Mouse (Mus musculus): ENCODE results near the gene Cacna1g. TPM values are rescaled to one million over a fixed set of nuclear protein-coding genes. Genes with fewer than 3 reads are reported as not detected.

Cacna1g gene
- polyA plus RNA-seq (2015; fragmentation: Nextera tagmentation; extraction: Ambion mirVana) = 10.2 and 10.3 TPM in 2 replicates

DNA sequence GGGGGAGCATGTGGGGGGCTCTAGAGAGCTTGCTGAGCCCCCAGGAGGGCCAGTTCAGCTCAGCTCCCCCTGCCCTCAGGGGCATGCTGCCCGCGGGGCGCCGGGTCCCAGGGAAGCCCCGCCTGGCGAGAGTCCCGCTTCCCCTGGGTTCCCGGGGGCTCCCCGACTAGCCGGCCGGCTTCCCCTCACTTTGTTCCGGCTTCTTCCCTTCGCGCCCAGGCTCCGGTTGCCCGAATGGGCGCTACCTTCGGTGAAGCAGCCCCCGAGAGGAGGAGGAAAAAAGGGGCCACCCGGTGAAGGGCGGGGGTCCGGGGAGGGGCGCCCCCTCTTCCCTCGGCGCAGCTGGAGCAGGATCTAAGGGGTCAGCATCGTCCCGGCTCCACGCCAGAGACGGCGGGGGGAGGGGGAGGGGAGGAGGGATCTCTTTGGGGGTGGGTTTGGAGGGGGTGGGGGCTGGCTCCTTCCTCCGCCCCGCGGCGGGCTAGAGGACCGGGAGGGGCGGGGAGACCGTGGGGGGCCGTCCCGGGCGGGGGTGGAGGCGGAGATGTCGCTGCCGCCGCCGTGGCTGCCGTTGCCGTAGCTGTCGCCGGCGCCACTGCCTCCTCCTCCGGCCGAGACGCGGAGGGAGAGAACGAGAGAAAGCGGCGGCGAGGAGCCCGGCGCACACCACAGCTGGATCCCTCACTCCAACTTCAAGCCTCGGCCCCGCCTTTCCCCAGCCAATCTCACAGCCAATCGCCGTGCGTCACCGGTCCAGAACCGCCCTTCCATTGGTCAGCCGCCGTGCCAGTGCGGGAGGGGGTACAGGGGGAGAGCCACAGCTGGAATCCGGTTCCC lies at the start of gene Cacna1g:
TSS of gene Cacna1g (minus strand) at position 492 of the 837 bp plus-strand sequence.
- peak within 1 kb of the TSS; percentile 77 for H3K4me3 ChIP-seq (ENCODE audit: low read length)
- H3K36me3 ChIP-seq (ENCODE audit: insufficient read depth, low read length) = no peaks in the 10 kb centered on the region
- H3K9me3 ChIP-seq (ENCODE audit: low read length) = no peaks in the 10 kb centered on the region
- H3K4me2 ChIP-seq (replicated peaks; ENCODE audit: low read depth, low read length) = peak within 1 kb of the TSS; percentile 98
- peaks cover 27% of the 10 kb centered on the region for H3K27me3 ChIP-seq (ENCODE audit: insufficient read depth, low read length)
- peaks cover 66% of the 10 kb centered on the region for H3K4me1 ChIP-seq (ENCODE audit: insufficient read depth, low read length)
- ATAC-seq (ENCODE audit: low FRiP score, low TSS enrichment) = peak; percentile 93
- peak within 1 kb of the TSS; percentile 81 for H3K9ac ChIP-seq (replicated peaks; ENCODE audit: low read length)
- WGBS = 0% methylated on average over 52 of the region's 71 CpGs
- peak within 1 kb of the TSS; percentile 84 for H3K27ac ChIP-seq (ENCODE audit: low read length)

DNA sequence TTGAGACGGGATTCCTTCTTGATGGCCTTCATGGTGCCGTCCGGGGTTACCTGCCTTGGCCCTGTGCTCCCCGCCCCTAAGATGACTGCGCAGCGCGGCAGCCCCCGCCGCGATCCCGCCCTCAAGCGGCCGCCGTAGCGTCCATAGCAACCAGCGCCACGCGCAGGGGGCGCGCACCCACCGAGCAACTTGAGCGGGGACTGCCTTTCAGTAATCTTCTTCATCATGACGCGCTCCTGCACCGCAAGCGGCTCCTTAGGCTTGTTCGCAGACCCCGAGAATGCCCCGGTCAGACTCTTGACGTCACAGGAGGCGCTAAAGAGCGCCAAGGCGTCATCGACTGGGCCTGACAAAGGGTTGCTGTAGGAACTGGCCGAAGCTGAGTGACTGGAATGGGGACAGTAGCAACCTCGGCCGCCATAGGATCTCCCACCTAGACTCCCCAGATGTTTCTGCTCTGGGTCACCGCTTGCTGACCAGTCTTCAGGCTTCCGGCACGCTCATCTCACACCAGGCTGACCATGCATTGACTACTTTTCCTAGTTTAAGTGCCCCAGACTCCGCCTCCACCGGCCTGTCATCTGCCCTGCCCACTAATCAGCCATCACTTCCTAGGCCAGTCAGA lies 47.3 kb upstream of the Cacna1g start, which contains the start of gene Mycbpap:
TSS of gene Mycbpap (minus strand) at position 524 of the 625 bp plus-strand sequence.
- peak within 1 kb of the TSS; percentile 50; the same call in 1 of the 2 replicates for H3K27ac ChIP-seq (ENCODE audit: low read length)
- under 1% methylated on average over 42 of the region's 42 CpGs for WGBS
- peaks cover 52% of the 10 kb centered on the region for H3K4me1 ChIP-seq (ENCODE audit: insufficient read depth, low read length)
- peak; percentile 70 for ATAC-seq (ENCODE audit: low FRiP score, low TSS enrichment)
- peak within 1 kb of the TSS; percentile 58 for H3K4me3 ChIP-seq (ENCODE audit: low read length)
- H3K9me3 ChIP-seq (ENCODE audit: low read length) = no peaks in the 10 kb centered on the region
- no peaks in the 10 kb centered on the region for H3K27me3 ChIP-seq (ENCODE audit: insufficient read depth, low read length)
- H3K4me2 ChIP-seq (replicated peaks; ENCODE audit: low read depth, low read length) = peak within 1 kb of the TSS; percentile 94
- H3K36me3 ChIP-seq (ENCODE audit: insufficient read depth, low read length) = no peaks in the 10 kb centered on the region
- H3K9ac ChIP-seq (replicated peaks; ENCODE audit: low read length) = peak within 1 kb of the TSS; percentile 73

DNA sequence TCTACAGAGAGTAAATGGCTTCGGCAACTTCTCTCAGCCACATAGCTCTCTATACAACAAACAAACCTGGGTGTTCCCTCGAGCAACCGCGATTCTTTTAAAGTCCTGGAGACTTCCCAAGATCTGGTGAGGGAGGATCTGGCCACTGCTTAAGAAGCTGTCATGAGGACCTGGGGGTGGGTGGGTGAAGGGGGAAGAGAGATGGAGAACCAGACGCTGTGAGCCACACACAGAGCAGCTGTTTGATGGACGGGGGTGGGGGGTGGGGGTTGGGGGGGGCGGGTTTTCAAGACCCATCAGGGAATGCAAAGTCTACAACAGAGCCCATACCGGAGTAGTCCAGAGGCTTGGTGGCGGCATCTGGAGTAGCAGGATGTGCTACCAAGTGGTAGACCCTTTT lies 39.5 kb upstream of the Cacna1g start:
- Histone ChIP-seq H3K27ac (ENCODE audit: low read length) (no peak overlapping the region), H3K4me2 (replicated peaks; ENCODE audit: low read depth, low read length) (no peak overlapping the region), H3K4me3 (ENCODE audit: low read length) (no peak overlapping the region), H3K27me3 (ENCODE audit: insufficient read depth, low read length) (no peaks in the 10 kb centered on the region), H3K36me3 (ENCODE audit: insufficient read depth, low read length) (no peaks in the 10 kb centered on the region), H3K9me3 (ENCODE audit: low read length) (peaks cover 10% of the 10 kb centered on the region; the same call in 1 of the 2 replicates), H3K9ac (replicated peaks; ENCODE audit: low read length) (no peak overlapping the region), H3K4me1 (ENCODE audit: insufficient read depth, low read length) (peaks cover 18% of the 10 kb centered on the region)
- 52% methylated on average over 9 of the region's 9 CpGs for WGBS
- no peak for ATAC-seq (ENCODE audit: low FRiP score, low TSS enrichment)

- H3K9me3 ChIP-seq (ENCODE audit: low read length) = peaks cover 10% of the 10 kb centered on the region; the same call in 1 of the 2 replicates
- WGBS = 72% methylated on average over 10 of the region's 10 CpGs
- peak; percentile 47; the same call in 1 of the 2 replicates for ATAC-seq (ENCODE audit: low FRiP score, low TSS enrichment)
- H3K27ac ChIP-seq (ENCODE audit: low read length) = peak overlapping the region; percentile 63
- H3K4me2 ChIP-seq (replicated peaks; ENCODE audit: low read depth, low read length) = no peak overlapping the region
- H3K36me3 ChIP-seq (ENCODE audit: insufficient read depth, low read length) = no peaks in the 10 kb centered on the region
- peaks cover 14% of the 10 kb centered on the region for H3K4me1 ChIP-seq (ENCODE audit: insufficient read depth, low read length)
- no peak overlapping the region for H3K4me3 ChIP-seq (ENCODE audit: low read length)
- no peaks in the 10 kb centered on the region for H3K27me3 ChIP-seq (ENCODE audit: insufficient read depth, low read length)
- no peak overlapping the region for H3K9ac ChIP-seq (replicated peaks; ENCODE audit: low read length)
Observed at GRCm38 (mm10) chr11:94508976-94509375, 35.0 kb upstream of the Cacna1g start.

GRCm38 (mm10) chr11:94501482-94501881 lies 27.5 kb upstream of the Cacna1g start:
- H3K4me2 ChIP-seq (replicated peaks; ENCODE audit: low read depth, low read length) = no peak overlapping the region
- H3K9me3 ChIP-seq (ENCODE audit: low read length) = no peaks in the 10 kb centered on the region
- 84% methylated on average over 8 of the region's 8 CpGs for WGBS
- H3K4me1 ChIP-seq (ENCODE audit: insufficient read depth, low read length) = peaks cover 43% of the 10 kb centered on the region
- no peak overlapping the region for H3K27ac ChIP-seq (ENCODE audit: low read length)
- ATAC-seq (ENCODE audit: low FRiP score, low TSS enrichment) = no peak
- H3K9ac ChIP-seq (replicated peaks; ENCODE audit: low read length) = no peak overlapping the region
- no peak overlapping the region for H3K4me3 ChIP-seq (ENCODE audit: low read length)
- no peaks in the 10 kb centered on the region for H3K27me3 ChIP-seq (ENCODE audit: insufficient read depth, low read length)
- H3K36me3 ChIP-seq (ENCODE audit: insufficient read depth, low read length) = no peaks in the 10 kb centered on the region

DNA sequence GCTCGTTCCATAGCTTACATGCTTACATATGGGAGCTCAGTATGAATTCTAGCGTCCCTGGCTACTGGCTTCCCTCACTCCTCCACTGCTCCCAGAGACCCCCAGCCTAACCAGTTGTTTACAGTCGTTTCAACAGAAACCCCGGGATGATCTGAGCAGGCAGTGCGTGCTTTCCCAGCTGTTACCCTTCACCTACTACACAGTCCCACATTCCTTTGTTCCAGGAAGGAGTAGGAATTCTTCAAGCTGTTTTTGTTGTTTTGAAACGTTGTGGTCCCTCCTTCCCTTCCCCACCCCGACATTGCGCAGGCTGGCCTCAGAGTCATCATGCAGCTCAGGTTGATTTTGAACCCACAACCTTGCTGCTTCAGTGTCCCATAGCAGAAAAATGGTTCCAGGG lies 26.4 kb upstream of the Cacna1g start:
- H3K4me3 ChIP-seq (ENCODE audit: low read length) = peak overlapping the region; percentile 51
- no peaks in the 10 kb centered on the region for H3K27me3 ChIP-seq (ENCODE audit: insufficient read depth, low read length)
- H3K36me3 ChIP-seq (ENCODE audit: insufficient read depth, low read length) = peaks cover 4% of the 10 kb centered on the region; the same call in 1 of the 2 replicates
- H3K27ac ChIP-seq (ENCODE audit: low read length) = peak overlapping the region; percentile 94
- H3K9ac ChIP-seq (replicated peaks; ENCODE audit: low read length) = peak overlapping the region; percentile 72
- peak overlapping the region; percentile 56 for H3K4me2 ChIP-seq (replicated peaks; ENCODE audit: low read depth, low read length)
- 19% methylated on average over 8 of the region's 8 CpGs for WGBS
- peaks cover 53% of the 10 kb centered on the region for H3K4me1 ChIP-seq (ENCODE audit: insufficient read depth, low read length)
- no peaks in the 10 kb centered on the region for H3K9me3 ChIP-seq (ENCODE audit: low read length)
- peak; percentile 7; the same call in 1 of the 2 replicates for ATAC-seq (ENCODE audit: low FRiP score, low TSS enrichment)

DNA sequence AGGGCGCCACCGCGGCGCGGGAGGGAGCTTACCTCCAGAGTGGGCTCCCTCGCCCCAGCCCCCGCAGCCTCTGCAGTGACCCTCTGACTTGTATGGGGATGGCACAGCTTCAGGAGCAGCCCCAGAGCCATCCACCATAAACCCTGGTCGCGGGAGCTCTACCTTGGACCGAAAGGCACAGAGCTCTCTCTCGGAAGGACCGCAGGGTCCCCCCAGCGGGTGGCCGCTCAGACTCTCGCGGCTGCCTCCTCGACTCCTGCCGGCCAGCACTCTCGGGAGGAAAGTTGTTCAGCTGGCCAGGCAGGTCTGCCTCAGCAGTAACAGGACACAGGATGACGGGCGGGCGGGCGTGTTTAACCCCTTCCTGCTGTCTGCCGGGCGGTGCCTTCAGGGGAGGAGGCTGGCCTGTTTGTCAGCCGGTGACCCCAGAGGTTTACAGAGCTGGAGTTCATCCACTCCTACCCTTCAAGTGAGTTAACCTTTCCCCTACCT lies 25.7 kb upstream of the Cacna1g start, which contains the start of gene Epn3:
TSS of gene Epn3 (minus strand) at position 314 of the 492 bp plus-strand sequence.
- ATAC-seq (ENCODE audit: low FRiP score, low TSS enrichment) = peak; percentile 74
- WGBS = under 1% methylated on average over 23 of the region's 26 CpGs
- peak within 1 kb of the TSS; percentile 72 for H3K9ac ChIP-seq (replicated peaks; ENCODE audit: low read length)
- peak within 1 kb of the TSS; percentile 94 for H3K27ac ChIP-seq (ENCODE audit: low read length)
- no peaks in the 10 kb centered on the region for H3K9me3 ChIP-seq (ENCODE audit: low read length)
- H3K36me3 ChIP-seq (ENCODE audit: insufficient read depth, low read length) = peaks cover 4% of the 10 kb centered on the region; the same call in 1 of the 2 replicates
- peaks cover 53% of the 10 kb centered on the region for H3K4me1 ChIP-seq (ENCODE audit: insufficient read depth, low read length)
- H3K27me3 ChIP-seq (ENCODE audit: insufficient read depth, low read length) = no peaks in the 10 kb centered on the region
- peak within 1 kb of the TSS; percentile 56 for H3K4me2 ChIP-seq (replicated peaks; ENCODE audit: low read depth, low read length)
- H3K4me3 ChIP-seq (ENCODE audit: low read length) = peak within 1 kb of the TSS; percentile 51

GRCm38 (mm10) chr11:94499035-94499434 lies 25.0 kb upstream of the Cacna1g start:
- H3K27ac ChIP-seq (ENCODE audit: low read length) = peak overlapping the region; percentile 94
- H3K27me3 ChIP-seq (ENCODE audit: insufficient read depth, low read length) = no peaks in the 10 kb centered on the region
- peak overlapping the region; percentile 51 for H3K4me3 ChIP-seq (ENCODE audit: low read length)
- H3K9me3 ChIP-seq (ENCODE audit: low read length) = no peaks in the 10 kb centered on the region
- H3K9ac ChIP-seq (replicated peaks; ENCODE audit: low read length) = peak overlapping the region; percentile 72
- WGBS = 0% methylated on average over 2 of the region's 2 CpGs
- ATAC-seq (ENCODE audit: low FRiP score, low TSS enrichment) = peak; percentile 32; the same call in 1 of the 2 replicates
- peaks cover 53% of the 10 kb centered on the region for H3K4me1 ChIP-seq (ENCODE audit: insufficient read depth, low read length)
- peak overlapping the region; percentile 56 for H3K4me2 ChIP-seq (replicated peaks; ENCODE audit: low read depth, low read length)
- peaks cover 4% of the 10 kb centered on the region; the same call in 1 of the 2 replicates for H3K36me3 ChIP-seq (ENCODE audit: insufficient read depth, low read length)

DNA sequence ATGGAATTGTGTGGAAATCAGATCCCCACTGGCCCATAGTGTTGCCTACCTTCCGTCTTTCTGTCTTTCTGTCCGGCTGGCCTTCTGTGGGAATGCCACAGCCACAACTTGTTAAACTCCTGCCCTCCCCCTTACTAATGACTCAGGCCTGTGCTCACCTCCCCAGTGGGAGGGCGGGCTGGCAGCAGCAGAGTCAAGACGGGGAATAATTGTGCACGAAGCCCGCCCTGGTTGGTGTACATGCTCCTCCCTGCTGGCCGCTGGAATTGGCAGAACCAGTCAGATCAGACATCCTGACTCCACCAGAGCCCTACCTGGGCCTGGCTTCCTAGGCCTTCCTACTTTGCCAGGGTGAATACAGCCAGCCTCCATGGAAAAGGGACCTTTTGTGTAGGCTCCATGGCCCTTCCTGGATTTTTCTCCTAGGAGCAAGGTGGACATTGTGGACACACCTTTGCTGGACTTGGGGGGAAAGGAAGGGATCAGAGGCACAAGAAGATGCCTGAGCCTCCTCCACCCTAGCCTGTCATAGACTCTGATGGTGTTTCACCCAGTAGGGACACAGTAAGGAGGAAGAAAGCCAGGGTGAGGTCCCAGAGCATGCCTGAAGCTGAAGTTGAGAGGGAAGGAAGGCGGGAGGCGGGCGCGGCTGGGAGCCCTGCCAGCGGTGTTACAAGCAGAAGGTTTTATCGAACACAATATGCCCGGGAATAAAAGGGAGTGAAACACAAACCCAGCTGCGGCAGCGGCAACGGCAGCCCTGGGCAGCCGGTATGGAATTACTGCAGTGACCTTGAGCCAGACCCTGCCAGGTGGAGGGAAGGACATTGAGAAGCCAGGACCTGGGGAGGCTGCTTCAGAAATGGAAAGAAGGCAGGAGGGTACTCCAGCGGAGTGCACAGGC lies 24.3 kb upstream of the Cacna1g start:
- H3K4me3 ChIP-seq (ENCODE audit: low read length) = peak overlapping the region; percentile 51
- peak overlapping the region; percentile 94 for H3K27ac ChIP-seq (ENCODE audit: low read length)
- peak overlapping the region; percentile 72 for H3K9ac ChIP-seq (replicated peaks; ENCODE audit: low read length)
- 18% methylated on average over 18 of the region's 19 CpGs for whole genome bisulfite sequencing
- no peaks in the 10 kb centered on the region for H3K9me3 ChIP-seq (ENCODE audit: low read length)
- H3K4me1 ChIP-seq (ENCODE audit: insufficient read depth, low read length) = peaks cover 53% of the 10 kb centered on the region
- peaks cover 4% of the 10 kb centered on the region; the same call in 1 of the 2 replicates for H3K36me3 ChIP-seq (ENCODE audit: insufficient read depth, low read length)
- peak; percentile 54 for ATAC-seq (ENCODE audit: low FRiP score, low TSS enrichment)
- H3K4me2 ChIP-seq (replicated peaks; ENCODE audit: low read depth, low read length) = peak overlapping the region; percentile 56
- no peaks in the 10 kb centered on the region for H3K27me3 ChIP-seq (ENCODE audit: insufficient read depth, low read length)

Measured in kidney, embryonic 16.5 days (tissue).